Mouse (Mus musculus): Measurements from ENCODE around the gene Lepr. TPM values are rescaled to one million over a fixed set of nuclear protein-coding genes. Genes with fewer than 3 reads are reported as not detected.
"Not testable (repeated sequence)": the region's sequence is repeated elsewhere in the genome, so short reads cannot be mapped to it uniquely, and the experiment has no call there.

Lepr gene
- polyA plus RNA-seq, 1 experiment from 2014 or later = 9.6 TPM

GRCm38 (mm10) chr4:101721705-101722104 lies 4.5 kb downstream of the Lepr start:
- Histone ChIP-seq H3K9me3 (no peaks in the 10 kb centered on the region), H3K4me1 (peaks cover 8% of the 10 kb centered on the region; the same call in 1 of the 2 replicates), H3K4me2 (replicated peaks) (no peak overlapping the region), H3K27ac (no peak overlapping the region), H3K36me3 (no peaks in the 10 kb centered on the region), H3K9ac (no peak overlapping the region), H3K4me3 (no peak overlapping the region), H3K27me3 (peaks cover 7% of the 10 kb centered on the region)
- ATAC-seq (ENCODE audit: low FRiP score, low read depth) = no peak
- WGBS = 56% methylated on average over 4 of the region's 4 CpGs

- Histone ChIP-seq H3K27ac (no peak overlapping the region), H3K9ac (no peak overlapping the region), H3K4me3 (no peak overlapping the region), H3K9me3 (no peaks in the 10 kb centered on the region), H3K4me1 (no peaks in the 10 kb centered on the region), H3K4me2 (replicated peaks) (no peak overlapping the region), H3K36me3 (no peaks in the 10 kb centered on the region), H3K27me3 (no peaks in the 10 kb centered on the region)
- no peak for ATAC-seq (ENCODE audit: low FRiP score, low read depth)
- 92% methylated on average over 2 of the region's 2 CpGs for WGBS
These were observed 24.8 kb downstream of the Lepr start for GRCm38 (mm10) chr4:101741973-101742372.

- Histone ChIP-seq H3K4me1 (no peaks in the 10 kb centered on the region), H3K9me3 (no peaks in the 10 kb centered on the region), H3K4me2 (replicated peaks) (no peak overlapping the region), H3K27ac (no peak overlapping the region), H3K27me3 (no peaks in the 10 kb centered on the region), H3K4me3 (no peak overlapping the region), H3K36me3 (no peaks in the 10 kb centered on the region), H3K9ac (no peak overlapping the region)
- WGBS = 92% methylated on average over 4 of the region's 4 CpGs
- ATAC-seq (ENCODE audit: low FRiP score, low read depth) = no peak
These were observed 28.3 kb downstream of the Lepr start for GRCm38 (mm10) chr4:101745534-101745933.

- H3K4me3 ChIP-seq = no peak overlapping the region
- ATAC-seq (ENCODE audit: low FRiP score, low read depth) = no peak
These were observed 43.3 kb downstream of the Lepr start for GRCm38 (mm10) chr4:101760490-101760889.

GRCm38 (mm10) chr4:101843923-101844322 lies 126.7 kb downstream of the Lepr start, which contains the start of gene B020004J07Rik:
Gene B020004J07Rik, minus strand, starts transcription at chr4:101844023.
- not testable (repeated sequence) for H3K4me2 ChIP-seq (replicated peaks); H3K4me3 ChIP-seq; H3K27me3 ChIP-seq; H3K9me3 ChIP-seq; H3K4me1 ChIP-seq; H3K36me3 ChIP-seq; ATAC-seq (ENCODE audit: low FRiP score, low read depth); H3K9ac ChIP-seq; H3K27ac ChIP-seq
- 88% methylated on average over 4 of the region's 4 CpGs for WGBS

More at GRCm38 (mm10) chr4:101760490-101760889, 43.3 kb downstream of the Lepr start:
- no peak overlapping the region for H3K4me2 ChIP-seq (replicated peaks)
- no peaks in the 10 kb centered on the region for H3K9me3 ChIP-seq
- no peak overlapping the region for H3K27ac ChIP-seq
- no peak overlapping the region for H3K9ac ChIP-seq
- H3K4me1 ChIP-seq = no peaks in the 10 kb centered on the region
- H3K36me3 ChIP-seq = no peaks in the 10 kb centered on the region
- no peaks in the 10 kb centered on the region for H3K27me3 ChIP-seq
- WGBS = 91% methylated on average over 5 of the region's 5 CpGs

GRCm38 (mm10) chr4:101850908-101851307 lies 133.7 kb downstream of the Lepr start:
- 76% methylated on average over 2 of the region's 2 CpGs for WGBS
- no peak overlapping the region for H3K4me3 ChIP-seq
- H3K9ac ChIP-seq = no peak overlapping the region
- ATAC-seq (ENCODE audit: low FRiP score, low read depth) = no peak
- no peak overlapping the region for H3K27ac ChIP-seq
- no peaks in the 10 kb centered on the region for H3K4me1 ChIP-seq
- no peak overlapping the region for H3K4me2 ChIP-seq (replicated peaks)
- H3K9me3 ChIP-seq = peaks cover 14% of the 10 kb centered on the region
- no peaks in the 10 kb centered on the region for H3K27me3 ChIP-seq
- H3K36me3 ChIP-seq = no peaks in the 10 kb centered on the region

GRCm38 (mm10) chr4:101860873-101861272 lies 143.7 kb downstream of the Lepr start:
- Histone ChIP-seq H3K4me3 (no peak overlapping the region), H3K27me3 (no peaks in the 10 kb centered on the region), H3K36me3 (no peaks in the 10 kb centered on the region), H3K4me2 (replicated peaks) (no peak overlapping the region), H3K4me1 (no peaks in the 10 kb centered on the region), H3K9me3 (no peaks in the 10 kb centered on the region), H3K27ac (no peak overlapping the region), H3K9ac (no peak overlapping the region)
- 36% methylated on average over 6 of the region's 6 CpGs for WGBS
- no peak for ATAC-seq (ENCODE audit: low FRiP score, low read depth)

GRCm38 (mm10) chr4:101862289-101862688 lies 145.1 kb downstream of the Lepr start:
- no peak for ATAC-seq (ENCODE audit: low FRiP score, low read depth)
- Histone ChIP-seq H3K4me2 (replicated peaks) (no peak overlapping the region), H3K9me3 (no peaks in the 10 kb centered on the region), H3K27ac (no peak overlapping the region), H3K36me3 (no peaks in the 10 kb centered on the region), H3K27me3 (no peaks in the 10 kb centered on the region), H3K4me3 (no peak overlapping the region), H3K4me1 (no peaks in the 10 kb centered on the region), H3K9ac (no peak overlapping the region)
- WGBS = 88% methylated on average over 6 of the region's 6 CpGs

Other genes starting within 250 kb of the Lepr start
- 0.52 and 1.2 TPM in 2 replicates for gene Dnajc6, start 220.8 kb upstream of the Lepr start, polyA plus RNA-seq (2015; fragmentation: Nextera tagmentation; extraction: Ambion mirVana)
- gene Leprot, start 69.7 kb upstream of the Lepr start, polyA plus RNA-seq (2015; fragmentation: Nextera tagmentation; extraction: Ambion mirVana) = 92.3 and 96.3 TPM in 2 replicates
- not detected in 2 replicates for gene B020004J07Rik, start 126.6 kb downstream of the Lepr start, polyA plus RNA-seq (2015; fragmentation: Nextera tagmentation; extraction: Ambion mirVana)
- not detected in 2 replicates for gene C130073F10Rik, start 176.4 kb downstream of the Lepr start, polyA plus RNA-seq (2015; fragmentation: Nextera tagmentation; extraction: Ambion mirVana)
- gene Gm12800, start 191.7 kb downstream of the Lepr start, polyA plus RNA-seq (2015; fragmentation: Nextera tagmentation; extraction: Ambion mirVana) = not detected in 2 replicates
- not detected in 2 replicates for gene Gm12794, start 223.0 kb downstream of the Lepr start, polyA plus RNA-seq (2015; fragmentation: Nextera tagmentation; extraction: Ambion mirVana)

Measured in limb, embryonic 13.5 days (tissue).